Mouse (Mus musculus): ENCODE data around the gene Ppp1r11. TPM values are rescaled to one million over a fixed set of nuclear protein-coding genes. Genes with fewer than 3 reads are reported as not detected.
A peak's percentile ranks its signal among the peaks of the same experiment; 100 is the strongest.
"Not testable (repeated sequence)": the region's sequence is repeated elsewhere in the genome, so short reads cannot be mapped to it uniquely, and the experiment has no call there.

Ppp1r11 gene
- 161 and 162 TPM in 2 replicates for polyA plus RNA-seq (2015; fragmentation: Nextera tagmentation; extraction: Ambion mirVana)

DNA sequence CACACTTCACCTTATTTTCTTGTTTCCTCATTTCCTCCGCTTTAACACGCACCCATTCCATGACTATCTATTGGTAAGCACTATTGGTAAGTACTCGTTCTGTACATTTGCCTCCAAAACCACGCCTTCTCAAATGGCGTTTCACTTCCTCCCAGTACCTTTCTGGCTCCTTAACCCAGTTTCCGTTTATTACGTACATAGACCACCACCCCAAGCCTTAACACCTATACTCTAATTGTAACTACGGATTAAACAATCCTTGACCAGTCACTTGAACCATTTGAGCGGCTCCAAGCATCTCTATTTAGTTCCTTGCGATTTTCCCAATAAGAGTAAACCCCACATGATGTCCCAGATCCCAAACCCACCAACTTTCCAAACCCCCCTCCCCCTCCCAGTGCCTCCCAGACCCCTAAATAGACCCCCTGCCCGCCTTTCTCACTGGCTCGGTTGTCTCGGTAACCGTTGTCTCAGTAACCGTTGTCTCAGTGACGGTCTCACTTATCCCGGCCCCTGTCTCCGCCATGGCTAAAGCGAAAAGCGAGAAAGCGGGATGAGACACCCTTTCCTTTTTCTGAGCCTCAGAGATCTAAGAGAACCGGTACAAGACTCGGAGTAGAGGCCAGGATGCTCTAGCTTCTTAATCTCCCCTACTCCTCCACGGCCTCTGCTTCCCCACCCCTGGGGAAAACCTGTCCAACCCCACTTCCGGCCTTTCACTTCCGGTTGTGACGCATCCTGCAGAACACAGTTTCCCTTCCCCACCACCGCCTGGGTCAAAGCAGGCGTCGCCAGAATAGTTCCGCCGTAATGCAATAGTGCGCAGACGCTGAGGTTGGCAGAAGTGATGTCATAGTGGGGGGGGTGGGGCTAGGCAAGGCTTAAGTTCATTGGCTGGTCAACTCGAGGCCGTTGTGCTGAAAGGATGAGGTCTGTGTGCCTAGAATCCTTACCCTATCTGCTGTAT lies at the start of gene Ppp1r11:
Ppp1r11 (minus strand) TSS at position 761 of the 967 bp plus-strand sequence.
- Histone ChIP-seq H3K4me2 (peak within 1 kb of the TSS; percentile 81), H3K9ac (peak within 1 kb of the TSS; percentile 76), H3K36me3 (ENCODE audit: poor library complexity, severe bottlenecking) (peaks cover 19% of the 10 kb centered on the region), H3K4me3 (peak within 1 kb of the TSS; percentile 71), H3K4me1 (peaks cover 23% of the 10 kb centered on the region), H3K27me3 (peaks cover 5% of the 10 kb centered on the region), H3K27ac (peak within 1 kb of the TSS; percentile 83), H3K9me3 (replicated peaks) (no peaks in the 10 kb centered on the region)
- 3% methylated on average over 36 of the region's 36 CpGs for WGBS
- peak; percentile 97 for ATAC-seq

DNA sequence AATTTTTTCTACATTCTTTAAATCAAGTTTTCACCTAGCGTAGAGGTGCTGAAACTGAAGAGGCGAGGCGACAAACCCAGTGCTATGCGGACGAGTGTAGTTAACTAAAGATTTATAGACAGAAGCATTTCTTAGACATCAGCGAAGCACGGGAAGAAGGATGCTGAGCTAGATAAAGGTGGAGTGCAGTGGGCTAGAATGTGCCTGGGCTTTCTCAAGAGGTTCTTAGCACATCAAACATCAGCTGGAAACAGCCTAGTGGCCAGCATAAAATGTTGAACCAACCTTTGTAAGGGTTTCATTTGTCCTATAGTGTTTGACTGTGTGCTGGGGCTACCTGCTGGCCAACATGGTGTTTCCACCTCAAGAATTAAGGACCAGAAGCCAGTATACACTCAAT lies 49.3 kb upstream of the Ppp1r11 start, which contains the start of gene Zfp57:
Zfp57 (plus strand) TSS at position 301 of the 400 bp plus-strand sequence.
- Histone ChIP-seq H3K36me3 (ENCODE audit: poor library complexity, severe bottlenecking) (peaks cover 12% of the 10 kb centered on the region), H3K4me3 (peak within 1 kb of the TSS; percentile 83; the same call in 1 of the 2 replicates), H3K27me3 (no peaks in the 10 kb centered on the region), H3K27ac (no peak within 1 kb of the TSS), H3K9ac (no peak within 1 kb of the TSS), H3K4me1 (peaks cover 14% of the 10 kb centered on the region), H3K4me2 (peak within 1 kb of the TSS; percentile 70), H3K9me3 (replicated peaks) (no peaks in the 10 kb centered on the region)
- whole genome bisulfite sequencing: 95% methylated on average over 7 of the region's 7 CpGs
- no peak for ATAC-seq

DNA sequence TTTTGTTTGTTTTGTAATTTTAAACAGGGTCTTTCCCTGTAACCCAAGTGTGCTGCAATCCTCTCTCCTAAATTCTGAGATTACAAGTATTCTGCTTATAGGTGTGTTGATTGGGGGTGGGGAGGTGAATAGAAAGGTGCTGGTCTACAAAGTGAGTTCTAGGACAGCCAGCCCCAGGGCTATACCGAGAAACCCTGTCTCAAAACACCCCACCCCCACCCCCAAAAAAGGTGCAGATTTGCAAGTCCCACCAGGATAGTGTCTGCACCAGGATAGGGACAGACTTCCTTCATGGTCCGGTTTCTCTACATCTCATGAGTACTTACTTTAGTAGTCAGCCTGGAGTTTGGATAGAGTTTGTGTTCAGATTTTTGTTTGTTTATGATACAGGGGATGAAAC lies 46.9 kb upstream of the Ppp1r11 start:
- H3K27me3 ChIP-seq: no peaks in the 10 kb centered on the region
- ATAC-seq: no peak
- 75% methylated on average over 2 of the region's 2 CpGs for WGBS

DNA sequence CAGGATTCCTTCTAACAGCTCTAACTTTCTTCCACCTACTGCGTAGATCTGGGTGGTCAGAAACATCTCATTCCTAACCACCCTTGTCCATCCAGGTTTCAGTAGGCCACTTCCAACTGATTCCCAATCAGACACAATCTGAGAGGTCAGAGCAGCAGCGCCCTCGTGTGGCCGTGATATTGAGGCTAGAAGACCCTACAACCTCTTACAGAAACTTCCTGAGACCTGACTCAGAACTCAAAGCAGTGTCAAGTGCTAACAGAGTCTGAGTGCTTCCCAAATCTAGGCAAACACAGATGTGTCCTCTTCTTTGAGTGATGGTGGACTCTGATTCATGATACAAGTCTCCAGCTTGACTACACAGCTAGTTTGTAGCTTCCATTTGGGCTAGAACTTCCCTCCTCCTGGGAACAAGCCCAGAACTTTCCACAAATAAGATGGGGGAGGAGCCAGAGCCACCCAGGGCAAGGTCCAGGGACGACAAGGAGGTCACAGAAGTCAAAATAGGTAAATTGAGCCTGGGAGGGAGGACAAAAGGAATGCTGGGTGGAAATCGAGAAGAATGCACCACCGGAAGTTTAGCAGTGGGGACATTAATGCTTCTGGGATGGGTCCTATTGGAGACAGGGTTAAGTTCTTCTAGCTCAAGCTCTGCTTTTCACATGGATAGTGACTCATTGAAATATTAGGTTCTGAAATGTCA lies 45.6 kb upstream of the Ppp1r11 start:
- Histone ChIP-seq H3K4me3 (no peak overlapping the region), H3K36me3 (ENCODE audit: poor library complexity, severe bottlenecking) (no peaks in the 10 kb centered on the region), H3K9me3 (replicated peaks) (no peaks in the 10 kb centered on the region), H3K27me3 (no peaks in the 10 kb centered on the region), H3K4me1 (no peaks in the 10 kb centered on the region), H3K9ac (no peak overlapping the region), H3K4me2 (no peak overlapping the region), H3K27ac (no peak overlapping the region)
- WGBS: 32% methylated on average over 7 of the region's 7 CpGs
- ATAC-seq: peak; percentile 57; the same call in 1 of the 2 replicates

More for the DNA sequence above, 46.9 kb upstream of the Ppp1r11 start:
- Histone ChIP-seq H3K9ac (no peak overlapping the region), H3K27ac (no peak overlapping the region), H3K4me1 (no peaks in the 10 kb centered on the region), H3K4me3 (no peak overlapping the region), H3K9me3 (replicated peaks) (no peaks in the 10 kb centered on the region), H3K4me2 (no peak overlapping the region), H3K36me3 (ENCODE audit: poor library complexity, severe bottlenecking) (no peaks in the 10 kb centered on the region)

DNA sequence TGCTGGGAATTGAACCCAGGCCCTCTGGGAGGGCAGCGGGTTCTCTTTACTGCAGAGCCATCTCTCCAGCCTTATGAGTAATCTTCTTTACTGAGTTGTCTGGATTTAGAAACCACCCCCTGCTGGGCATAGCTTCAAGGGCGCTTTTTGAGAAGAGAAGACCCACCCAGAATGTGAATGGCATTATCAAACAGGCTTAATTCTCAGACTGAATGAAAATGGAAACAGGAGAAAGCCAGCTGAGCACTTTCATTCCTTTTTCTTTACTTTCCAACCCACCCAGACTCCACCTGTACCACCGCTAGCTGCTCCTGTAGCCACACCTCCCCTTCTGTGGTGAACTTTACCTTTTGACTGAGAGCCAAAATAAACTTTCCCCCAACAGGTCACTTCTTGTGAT lies 43.9 kb upstream of the Ppp1r11 start:
- H3K9me3 ChIP-seq (replicated peaks): no peaks in the 10 kb centered on the region
- no peak overlapping the region for H3K9ac ChIP-seq
- no peak overlapping the region for H3K4me3 ChIP-seq
- WGBS: 48% methylated on average over 3 of the region's 3 CpGs
- no peak overlapping the region for H3K27ac ChIP-seq
- no peaks in the 10 kb centered on the region for H3K27me3 ChIP-seq
- no peaks in the 10 kb centered on the region for H3K36me3 ChIP-seq (ENCODE audit: poor library complexity, severe bottlenecking)
- ATAC-seq: no peak
- no peak overlapping the region for H3K4me2 ChIP-seq
- no peaks in the 10 kb centered on the region for H3K4me1 ChIP-seq

DNA sequence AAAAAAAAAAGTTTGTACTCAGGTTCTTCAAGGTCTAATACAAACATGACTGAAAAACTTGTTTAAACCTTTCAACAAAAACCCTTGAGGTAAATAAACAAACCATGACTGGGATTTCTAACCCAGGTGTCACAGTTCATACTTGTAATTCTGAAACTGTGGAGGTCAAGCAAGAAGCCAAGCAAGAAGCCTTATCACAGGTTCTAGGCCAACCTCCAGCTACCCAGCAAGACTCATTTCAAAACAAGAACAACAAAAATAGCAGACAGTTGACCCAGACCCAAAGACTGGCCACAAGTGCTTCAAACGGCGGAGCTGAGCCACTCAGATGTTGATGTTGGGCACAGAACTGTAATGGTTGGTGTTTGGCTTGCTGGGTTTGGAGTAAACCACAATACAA lies 43.0 kb upstream of the Ppp1r11 start:
- 87% methylated on average over 2 of the region's 2 CpGs for WGBS

DNA sequence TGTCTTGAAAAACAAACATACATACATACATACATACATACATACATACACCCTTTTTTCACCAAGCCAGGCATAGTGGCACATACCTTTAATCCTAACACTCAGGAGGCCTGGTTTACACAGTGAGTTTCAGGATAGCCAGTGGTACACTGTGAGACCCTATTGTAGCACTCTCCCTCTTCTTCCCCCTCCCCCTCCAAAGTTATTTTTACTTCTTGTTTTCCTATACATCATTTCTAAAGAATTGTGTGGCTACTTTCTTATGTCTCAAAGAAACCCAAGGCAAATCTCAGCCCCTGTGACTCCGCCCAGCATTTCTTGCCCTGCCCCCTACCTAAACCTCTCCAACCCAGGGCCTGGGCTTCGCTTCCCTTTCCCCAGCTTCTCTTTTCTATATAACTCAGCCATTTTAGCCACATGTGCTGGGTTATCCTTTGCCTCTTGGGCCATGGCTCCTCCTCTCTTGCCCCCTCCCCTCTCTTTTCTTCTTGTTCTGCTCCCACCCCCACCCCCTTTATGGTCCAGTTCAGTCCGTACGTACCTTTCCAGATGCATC lies 42.3 kb upstream of the Ppp1r11 start:
- Histone ChIP-seq H3K27me3 (peaks cover 12% of the 10 kb centered on the region), H3K9me3 (replicated peaks) (no peaks in the 10 kb centered on the region), H3K4me3 (no peak overlapping the region), H3K9ac (no peak overlapping the region), H3K4me1 (no peaks in the 10 kb centered on the region), H3K4me2 (no peak overlapping the region), H3K27ac (no peak overlapping the region), H3K36me3 (ENCODE audit: poor library complexity, severe bottlenecking) (no peaks in the 10 kb centered on the region)
- 86% methylated on average over 4 of the region's 4 CpGs for WGBS
- ATAC-seq: no peak

More for the DNA sequence above, 43.0 kb upstream of the Ppp1r11 start:
- Histone ChIP-seq H3K27ac (no peak overlapping the region), H3K27me3 (peaks cover 5% of the 10 kb centered on the region), H3K9me3 (replicated peaks) (no peaks in the 10 kb centered on the region), H3K9ac (no peak overlapping the region), H3K36me3 (ENCODE audit: poor library complexity, severe bottlenecking) (no peaks in the 10 kb centered on the region), H3K4me2 (no peak overlapping the region), H3K4me3 (no peak overlapping the region), H3K4me1 (no peaks in the 10 kb centered on the region)
- ATAC-seq: no peak

DNA sequence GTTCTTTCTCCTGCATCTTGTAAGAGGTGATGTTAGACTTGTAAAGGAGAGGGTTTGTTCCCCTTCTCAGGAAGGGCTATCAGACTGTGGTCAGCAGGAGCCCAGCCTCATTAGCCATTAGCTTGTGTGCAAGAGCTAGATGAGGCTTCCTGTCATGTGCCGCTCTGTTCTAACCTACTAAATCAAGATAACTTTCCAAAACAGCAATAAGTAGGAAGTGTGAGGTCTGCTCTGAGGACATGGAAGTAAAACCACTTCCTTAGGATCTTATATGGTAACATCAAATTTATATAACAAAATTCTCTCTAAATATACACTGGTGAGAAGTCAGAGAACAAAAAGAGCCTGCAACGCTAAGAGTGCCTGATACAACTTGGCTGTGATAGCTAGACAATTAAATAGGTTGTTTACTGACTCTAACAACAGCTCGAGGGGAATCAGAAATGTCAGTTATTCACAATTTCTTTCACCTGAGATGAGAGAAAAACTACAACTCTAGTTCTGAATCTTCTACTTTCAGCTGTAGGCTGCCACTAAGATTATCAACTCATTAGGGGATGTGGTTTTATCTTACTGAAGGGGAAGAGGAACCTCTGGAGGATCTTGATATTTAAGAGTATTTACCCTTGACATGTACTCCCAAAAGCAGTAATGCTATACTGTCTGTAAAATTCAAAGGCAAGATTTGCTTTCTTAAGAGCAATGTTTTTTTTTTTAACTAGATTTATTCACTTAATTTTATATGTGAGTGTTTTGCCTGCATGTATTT lies 41.0 kb upstream of the Ppp1r11 start:
- H3K4me2 ChIP-seq: no peak overlapping the region
- no peaks in the 10 kb centered on the region for H3K36me3 ChIP-seq (ENCODE audit: poor library complexity, severe bottlenecking)
- ATAC-seq: no peak
- no peak overlapping the region for H3K27ac ChIP-seq
- H3K27me3 ChIP-seq: peaks cover 25% of the 10 kb centered on the region
- H3K9ac ChIP-seq: no peak overlapping the region
- H3K4me1 ChIP-seq: no peaks in the 10 kb centered on the region
- H3K4me3 ChIP-seq: no peak overlapping the region
- H3K9me3 ChIP-seq (replicated peaks): no peaks in the 10 kb centered on the region
- 75% methylated on average over 3 of the region's 3 CpGs for WGBS

DNA sequence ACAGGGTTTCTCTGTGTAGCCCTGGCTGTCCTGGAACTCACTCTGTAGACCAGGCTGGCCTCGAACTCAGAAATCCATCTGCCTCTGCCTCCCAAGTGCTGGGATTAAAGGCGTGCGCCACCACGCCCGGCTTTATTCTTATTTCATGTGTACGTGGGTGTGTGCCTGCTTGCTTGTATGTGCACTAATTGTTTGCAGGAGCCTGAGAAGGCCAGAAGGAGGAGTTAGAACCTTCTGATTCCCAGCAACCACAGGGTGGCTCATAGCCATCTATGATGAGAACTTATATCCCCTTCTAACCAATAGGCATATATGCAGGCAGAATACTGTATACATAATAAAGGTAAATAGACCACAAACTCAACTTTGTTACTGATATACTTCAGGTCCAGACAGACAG lies 39.1 kb upstream of the Ppp1r11 start:
- not testable (repeated sequence) for ATAC-seq

DNA sequence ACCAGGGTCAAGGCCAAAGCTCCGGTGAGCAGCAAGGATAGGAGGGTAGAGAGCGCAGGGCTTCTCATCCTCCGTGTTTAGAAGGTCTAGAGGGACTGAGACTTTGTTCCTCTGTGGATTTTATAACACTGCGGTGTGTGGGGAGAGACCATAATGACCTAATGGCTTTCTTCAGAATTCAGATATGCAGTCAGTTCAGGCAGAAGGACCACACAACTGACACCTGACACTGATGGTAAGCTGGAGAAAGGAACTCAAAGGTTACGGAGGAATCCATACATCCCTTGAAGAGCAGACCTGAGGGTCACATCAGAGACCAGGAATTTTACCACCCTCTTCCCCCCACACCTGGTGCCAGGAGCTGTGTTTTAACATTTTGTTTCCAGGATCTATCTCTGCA lies 37.9 kb upstream of the Ppp1r11 start, which contains the start of gene H2-M5:
H2-M5 (minus strand) TSS at position 101 of the 400 bp plus-strand sequence.
- 23% methylated on average over 5 of the region's 5 CpGs for WGBS
- no peaks in the 10 kb centered on the region for H3K36me3 ChIP-seq (ENCODE audit: poor library complexity, severe bottlenecking)
- peak within 1 kb of the TSS; percentile 28 for H3K4me2 ChIP-seq
- no peak within 1 kb of the TSS for H3K4me3 ChIP-seq
- peaks cover 29% of the 10 kb centered on the region for H3K27me3 ChIP-seq
- ATAC-seq: no peak
- H3K27ac ChIP-seq: no peak within 1 kb of the TSS
- H3K9me3 ChIP-seq (replicated peaks): no peaks in the 10 kb centered on the region
- H3K9ac ChIP-seq: no peak within 1 kb of the TSS
- no peaks in the 10 kb centered on the region for H3K4me1 ChIP-seq

More for the DNA sequence above, 39.1 kb upstream of the Ppp1r11 start:
- not testable (repeated sequence) for H3K36me3 ChIP-seq (ENCODE audit: poor library complexity, severe bottlenecking); H3K4me1 ChIP-seq; H3K4me2 ChIP-seq; H3K9me3 ChIP-seq (replicated peaks); H3K9ac ChIP-seq; H3K27ac ChIP-seq; H3K4me3 ChIP-seq
- peaks cover 29% of the 10 kb centered on the region for H3K27me3 ChIP-seq
- 93% methylated on average over 6 of the region's 6 CpGs for WGBS

DNA sequence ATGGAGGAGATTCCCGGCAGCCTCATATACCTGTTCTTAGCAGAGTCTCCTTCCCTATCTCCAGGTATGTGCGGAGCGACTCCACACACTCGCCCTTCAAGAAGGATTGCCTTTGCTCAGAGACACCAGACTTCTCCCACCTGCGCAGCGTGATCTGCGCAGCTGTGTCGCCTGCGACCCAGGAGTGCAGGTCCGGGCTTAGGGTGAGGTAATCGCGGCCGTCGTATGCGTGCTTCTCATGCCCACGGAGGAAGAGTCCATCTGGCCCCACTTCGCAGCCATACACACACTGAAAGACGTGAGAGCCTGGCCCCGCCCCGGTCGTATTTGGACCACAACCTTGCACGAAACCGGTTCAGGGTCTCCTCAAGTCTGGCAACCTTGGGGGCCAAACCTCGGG lies 36.9 kb upstream of the Ppp1r11 start:
- no peak overlapping the region for H3K27ac ChIP-seq
- H3K36me3 ChIP-seq (ENCODE audit: poor library complexity, severe bottlenecking): no peaks in the 10 kb centered on the region
- H3K27me3 ChIP-seq: peaks cover 29% of the 10 kb centered on the region
- no peak for ATAC-seq
- no peak overlapping the region for H3K9ac ChIP-seq
- H3K4me2 ChIP-seq: peak overlapping the region; percentile 28
- WGBS: 6% methylated on average over 24 of the region's 24 CpGs
- H3K4me1 ChIP-seq: no peaks in the 10 kb centered on the region
- H3K9me3 ChIP-seq (replicated peaks): no peaks in the 10 kb centered on the region
- H3K4me3 ChIP-seq: no peak overlapping the region

Measured in forebrain, embryonic 13.5 days (tissue).